Mouse (Mus musculus) CH12.LX (cell line): ENCODE results near the gene Styxl1. TPM values are rescaled to one million over a fixed set of nuclear protein-coding genes. Genes with fewer than 3 reads are reported as not detected.

Source experiments
- DNase-seq: peaks from one replicate; pipeline ENCODE4 v3.0.0-alpha.2; 2013; ENCODE audit errors: extremely low read depth
- H3K27ac ChIP-seq: 2 replicates; pipeline ENCODE4 v1.5.1; 2012; ENCODE audit warnings: low read depth, mild to moderate bottlenecking, control low read depth, moderate library complexity; ENCODE audit not compliant: insufficient read depth
- H3K27me3 ChIP-seq: replicated peaks from 2 replicates; pipeline ENCODE3; 2012; ENCODE audit warnings: inconsistent platforms
- H3K36me3 ChIP-seq, 2 experiments: replicated peaks in 1 of 2; 2 replicates each; pipeline versions ENCODE3 to v1.6.1; 2012; ENCODE audit warnings: inconsistent platforms in 1 of 2, low read length in 1 of 2, mild to moderate bottlenecking in 1 of 2, mixed read lengths in 1 of 2, moderate library complexity in 1 of 2; ENCODE audit not compliant: control insufficient read depth in 1 of 2, insufficient read depth in 1 of 2
- H3K4me1 ChIP-seq, 2 experiments: 2 replicates each; pipeline ENCODE4 v1.6.1; 2012; ENCODE audit warnings: inconsistent platforms in 1 of 2, moderate library complexity in 1 of 2; ENCODE audit not compliant: insufficient read depth in 2 of 2, control insufficient read depth in 1 of 2
- H3K4me2 ChIP-seq: 2 replicates; pipeline ENCODE4 v1.6.1; 2012; ENCODE audit warnings: low read depth, mild to moderate bottlenecking, control low read depth; ENCODE audit not compliant: poor library complexity, insufficient read depth, severe bottlenecking
- H3K4me3 ChIP-seq, 3 experiments: fragments of 150-350 bp in 1 of 3; sonication (generic) in 1 of 3; replicated peaks in 1 of 3; 2 replicates each; pipeline versions ENCODE3 to v1.5.1; 2011 to 2012; ENCODE audit warnings: low read depth in 2 of 3, low read length in 2 of 3, mild to moderate bottlenecking in 2 of 3, moderate library complexity in 2 of 3, control low read depth in 1 of 3, improper control_type of control experiment in 1 of 3, inconsistent platforms in 1 of 3, mixed read lengths in 1 of 3; ENCODE audit not compliant: poor library complexity in 1 of 3
- H3K79me2 ChIP-seq: replicated peaks from 2 replicates; pipeline ENCODE4 v1.6.1; 2012; ENCODE audit warnings: mild to moderate bottlenecking, moderate library complexity; ENCODE audit not compliant: control insufficient read depth, poor library complexity, insufficient read depth, severe bottlenecking; ENCODE audit errors: extremely low read depth
- H3K9ac ChIP-seq: 2 replicates; pipeline ENCODE4 v1.6.1; 2012; ENCODE audit warnings: low read depth, mild to moderate bottlenecking, control low read depth, moderate library complexity; ENCODE audit not compliant: insufficient read depth
- H3K9me3 ChIP-seq: replicated peaks from 2 replicates; pipeline ENCODE3; 2012; ENCODE audit warnings: low read length, inconsistent platforms, mixed read lengths
- BHLHE40 ChIP-seq: IDR thresholded peaks from 2 replicates; pipeline ENCODE4 v1.6.1; 2011; ENCODE audit warnings: mild to moderate bottlenecking, low read depth, low read length, improper control_type of control experiment
- CHD1 ChIP-seq: IDR thresholded peaks from 2 replicates; pipeline ENCODE4 v1.6.1; 2012; ENCODE audit warnings: low read depth, low read length, improper control_type of control experiment, inconsistent platforms
- CHD2 ChIP-seq: IDR thresholded peaks from 2 replicates; pipeline ENCODE4 v1.6.1; 2011; ENCODE audit warnings: low read length, improper control_type of control experiment
- CTCF ChIP-seq, 2 experiments: IDR thresholded peaks in 1 of 2; conservative IDR thresholded peaks in 1 of 2; 2 replicates each; pipeline ENCODE4 v1.5.1; 2011 to 2012; ENCODE audit warnings: low read depth in 2 of 2, low read length in 2 of 2, improper control_type of control experiment in 1 of 2, inconsistent platforms in 1 of 2, mild to moderate bottlenecking in 1 of 2, moderate library complexity in 1 of 2
- E2F4 ChIP-seq: IDR thresholded peaks from 2 replicates; pipeline ENCODE4 v1.6.1; 2011; ENCODE audit warnings: low read depth, low read length, improper control_type of control experiment; ENCODE audit not compliant: insufficient replicate concordance
- ELF1 ChIP-seq: IDR thresholded peaks from 2 replicates; pipeline ENCODE4 v1.6.1; 2014; ENCODE audit warnings: low read depth, mild to moderate bottlenecking, inconsistent platforms, low read length, improper control_type of control experiment
- EP300 ChIP-seq: IDR thresholded peaks from 2 replicates; pipeline ENCODE4 v1.6.1; 2011; ENCODE audit warnings: low read length, improper control_type of control experiment
- ETS1 ChIP-seq: conservative IDR thresholded peaks from 2 replicates; pipeline ENCODE4 v1.6.1; 2012; ENCODE audit warnings: low read depth, mild to moderate bottlenecking, inconsistent platforms, low read length, improper control_type of control experiment, moderate library complexity
- GABPA ChIP-seq: IDR thresholded peaks from 2 replicates; pipeline ENCODE4 v1.6.1; 2012; ENCODE audit warnings: low read depth, low read length, improper control_type of control experiment, inconsistent platforms; ENCODE audit not compliant: insufficient replicate concordance
- HCFC1 ChIP-seq: IDR thresholded peaks from 2 replicates; pipeline ENCODE4 v1.6.1; 2012; ENCODE audit warnings: low read depth, mild to moderate bottlenecking, inconsistent platforms, low read length, improper control_type of control experiment
- IRF4 ChIP-seq: IDR thresholded peaks from 2 replicates; pipeline ENCODE4 v1.6.1; 2014; ENCODE audit warnings: low read depth, mild to moderate bottlenecking, inconsistent platforms, low read length, improper control_type of control experiment
- JUN ChIP-seq: IDR thresholded peaks from 2 replicates; pipeline ENCODE4 v1.6.1; 2011; ENCODE audit warnings: low read depth, mild to moderate bottlenecking, low read length, improper control_type of control experiment, moderate library complexity; ENCODE audit not compliant: insufficient read depth
- JUND ChIP-seq: conservative IDR thresholded peaks from 2 replicates; pipeline ENCODE4 v1.6.1; 2011; ENCODE audit warnings: low read depth, low read length, improper control_type of control experiment
- KAT2A ChIP-seq: IDR thresholded peaks from 2 replicates; pipeline ENCODE4 v1.6.1; 2012; ENCODE audit warnings: low read length, improper control_type of control experiment, inconsistent platforms; ENCODE audit not compliant: insufficient replicate concordance
- MAFK ChIP-seq: IDR thresholded peaks from 2 replicates; pipeline ENCODE4 v1.6.1; 2011; ENCODE audit warnings: low read length, improper control_type of control experiment; ENCODE audit not compliant: insufficient replicate concordance
- MAX ChIP-seq: IDR thresholded peaks from 2 replicates; pipeline ENCODE4 v1.6.1; 2011; ENCODE audit warnings: low read length, improper control_type of control experiment
- MAZ ChIP-seq: IDR thresholded peaks from 2 replicates; pipeline ENCODE4 v1.6.1; 2012; ENCODE audit warnings: low read depth, mild to moderate bottlenecking, inconsistent platforms, low read length, improper control_type of control experiment, moderate library complexity
- MEF2A ChIP-seq: IDR thresholded peaks from 2 replicates; pipeline ENCODE4 v1.6.1; 2014; ENCODE audit warnings: low read depth, mild to moderate bottlenecking, inconsistent platforms, low read length, improper control_type of control experiment, borderline replicate concordance
- MXI1 ChIP-seq: IDR thresholded peaks from 2 replicates; pipeline ENCODE4 v1.6.1; 2011; ENCODE audit warnings: mild to moderate bottlenecking, low read depth, low read length, improper control_type of control experiment
- MYC ChIP-seq: IDR thresholded peaks from 2 replicates; pipeline ENCODE4 v1.6.1; 2011; ENCODE audit warnings: low read depth, mild to moderate bottlenecking, improper control_type of control experiment, low read length
- NELFE ChIP-seq: IDR thresholded peaks from 2 replicates; pipeline ENCODE4 v1.6.1; 2011; ENCODE audit warnings: low read depth, low read length, improper control_type of control experiment
- NRF1 ChIP-seq: IDR thresholded peaks from 2 replicates; pipeline ENCODE4 v1.6.1; 2014; ENCODE audit warnings: low read depth, mild to moderate bottlenecking, inconsistent platforms, low read length, improper control_type of control experiment, moderate library complexity
- PAX5 ChIP-seq: IDR thresholded peaks from 2 replicates; pipeline ENCODE4 v1.6.1; 2012; ENCODE audit warnings: low read length, inconsistent platforms, mixed read lengths
- POLR2A ChIP-seq: IDR thresholded peaks from 2 replicates; pipeline ENCODE4 v1.6.1; 2011; ENCODE audit warnings: low read depth, mild to moderate bottlenecking, improper control_type of control experiment, low read length
- POLR2AphosphoS2 ChIP-seq: IDR thresholded peaks from 2 replicates; pipeline ENCODE4 v1.6.1; 2011; ENCODE audit warnings: low read depth, low read length, improper control_type of control experiment
- RAD21 ChIP-seq: IDR thresholded peaks from 2 replicates; pipeline ENCODE4 v1.6.1; 2011; ENCODE audit warnings: low read depth, mild to moderate bottlenecking, low read length, improper control_type of control experiment, moderate library complexity
- RCOR1 ChIP-seq: conservative IDR thresholded peaks from 2 replicates; pipeline ENCODE4 v1.6.1; 2012; ENCODE audit warnings: low read depth, mild to moderate bottlenecking, inconsistent platforms, low read length, improper control_type of control experiment
- SIN3A ChIP-seq: IDR thresholded peaks from 2 replicates; pipeline ENCODE4 v1.6.1; 2012; ENCODE audit warnings: low read length, improper control_type of control experiment, inconsistent platforms
- SMC3 ChIP-seq: IDR thresholded peaks from 2 replicates; pipeline ENCODE4 v1.6.1; 2011; ENCODE audit warnings: low read depth, low read length, improper control_type of control experiment
- TBP ChIP-seq: conservative IDR thresholded peaks from 2 replicates; pipeline ENCODE4 v1.6.1; 2011; ENCODE audit warnings: low read depth, low read length, improper control_type of control experiment
- TCF12 ChIP-seq: IDR thresholded peaks from 2 replicates; pipeline ENCODE4 v1.6.1; 2014; ENCODE audit warnings: low read depth, mild to moderate bottlenecking, inconsistent platforms, low read length, improper control_type of control experiment
- UBTF ChIP-seq: IDR thresholded peaks from 2 replicates; pipeline ENCODE4 v1.6.1; 2012; ENCODE audit warnings: low read depth, mild to moderate bottlenecking, inconsistent platforms, low read length, improper control_type of control experiment, moderate library complexity
- USF1 ChIP-seq: IDR thresholded peaks from 2 replicates; pipeline ENCODE4 v1.6.1; 2014; ENCODE audit warnings: low read depth, mild to moderate bottlenecking, inconsistent platforms, low read length, improper control_type of control experiment
- USF2 ChIP-seq: conservative IDR thresholded peaks from 2 replicates; pipeline ENCODE4 v1.6.1; 2011; ENCODE audit warnings: low read depth, low read length, improper control_type of control experiment
- ZC3H11A ChIP-seq: IDR thresholded peaks from 2 replicates; pipeline ENCODE4 v1.6.1; 2012; ENCODE audit warnings: low read depth, mild to moderate bottlenecking, inconsistent platforms, low read length, improper control_type of control experiment
- ZKSCAN1 ChIP-seq: IDR thresholded peaks from 2 replicates; pipeline ENCODE4 v1.6.1; 2012; ENCODE audit warnings: low read depth, inconsistent platforms, low read length, improper control_type of control experiment, borderline replicate concordance
- ZMIZ1 ChIP-seq: IDR thresholded peaks from 2 replicates; pipeline ENCODE4 v1.6.1; 2012; ENCODE audit warnings: low read depth, mild to moderate bottlenecking, inconsistent platforms, low read length, improper control_type of control experiment
- ZNF384 ChIP-seq: IDR thresholded peaks from 2 replicates; pipeline ENCODE4 v1.6.1; 2012; ENCODE audit warnings: low read depth, low read length, improper control_type of control experiment, inconsistent platforms
- dilution Hi-C: fragments of 300-500 bp; cut with MboI; formaldehyde crosslinking; loops from 2 replicates; pipeline ENCODE4 v1.14.3; 2020; ENCODE audit warnings: low sequenced_read_pairs; ENCODE audit not compliant: extremely low pct_unique_long_range_greater_than_20kb, extremely low pct_ligation_motif_present
- in situ Hi-C: fragments of 300-500 bp; cut with MboI; formaldehyde crosslinking; loops from 3 replicates; pipeline ENCODE4 v1.14.3; 2019; ENCODE audit warnings: low sequenced_read_pairs, low pct_ligation_motif_present, low pct_unique_long_range_greater_than_20kb, mixed read lengths
- polyA plus RNA-seq: library from polyadenylated mRNA; unstranded; fragments of >175 nt; gene quantifications from 2 replicates; pipeline ENCODE4 v1.2.1, GENCODE M21; 2012; ENCODE audit warnings: low read depth; ENCODE audit not compliant: insufficient read length
- total RNA-seq, 2 experiments: library from RNA; depleted of rRNA; stranded (reverse); fragments of 300-350 nt in 1 of 2; fragments of >200 nt in 1 of 2; gene quantifications; 2 replicates each; pipeline ENCODE4 v1.2.3; 2012 to 2014

Styxl1 gene
- total and polyA plus RNA-seq, 3 experiments, result not detected

DNA sequence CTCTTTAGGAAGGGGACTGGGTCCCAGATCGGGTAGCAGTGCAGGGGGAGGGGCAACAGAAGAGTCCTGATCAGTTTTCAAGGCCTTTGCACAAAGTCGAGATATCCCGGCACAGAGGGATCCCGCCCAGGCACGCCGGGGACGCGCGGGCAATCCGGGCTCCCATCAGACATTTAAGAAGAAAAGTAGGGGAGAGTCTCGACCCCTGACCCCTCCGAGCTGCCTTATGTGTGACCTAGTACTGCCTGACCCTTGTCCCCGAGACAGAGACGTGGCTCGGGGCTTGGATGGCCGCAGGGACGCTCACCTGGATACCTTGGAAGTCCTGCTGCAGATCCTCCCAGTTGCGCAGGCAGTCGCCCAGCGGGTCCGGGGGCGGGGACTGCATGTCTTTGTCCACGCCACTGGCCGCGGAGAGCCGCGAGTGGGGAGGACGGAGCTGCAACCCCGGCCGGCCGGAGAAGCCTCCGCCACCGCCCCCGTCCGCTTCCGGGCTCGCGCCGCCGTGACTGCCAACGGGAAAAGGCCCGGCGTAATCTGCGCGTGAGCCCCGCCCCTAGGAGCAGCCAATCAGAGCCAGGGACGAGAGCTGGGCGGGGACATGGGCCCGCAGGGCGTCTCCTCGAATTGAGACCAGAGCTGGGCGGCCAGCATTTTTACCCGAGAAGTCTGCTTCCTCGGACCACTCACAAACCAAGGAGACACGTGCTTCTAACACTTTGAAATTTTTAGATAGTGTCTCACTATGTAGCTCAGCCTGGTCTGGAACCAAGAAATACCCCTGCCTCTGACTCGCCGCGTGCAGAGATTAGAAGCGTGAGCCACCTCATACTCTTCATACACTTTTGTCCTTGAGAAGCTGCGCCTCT, 34.2 kb downstream of the Styxl1 start, which contains the start of gene Tmem120a:
Tmem120a (minus strand) TSS at position 708 of the 869 bp plus-strand sequence.
- Histone ChIP-seq H3K4me3 (peak within 1 kb of the TSS; percentile 71 to 81 (median 79)), H3K79me2 (no peaks in the 10 kb centered on the region), H3K4me1 (peaks cover 4 to 13% of the 10 kb centered on the region in 2 experiments; a peak in 3 of 4 replicates), H3K9me3 (peaks cover 22% of the 10 kb centered on the region), H3K9ac (peak within 1 kb of the TSS; percentile 62), H3K27me3 (peaks cover 14% of the 10 kb centered on the region), H3K27ac (no peak within 1 kb of the TSS), H3K36me3 (peaks cover 4 to 20% of the 10 kb centered on the region in 2 experiments), H3K4me2 (peak within 1 kb of the TSS; percentile 86)
- TF ChIP-seq MYC, result 0 out of 2 replicates have a peak, but pooled peaks have one; percentile 40
- TF ChIP-seq CTCF (conservative IDR thresholded peaks at IDR 0.05 in 1 of 2, IDR thresholded peaks at IDR 0.05 in 1 of 2; ENCODE audit: low read depth in 2 of 2, low read length in 2 of 2), result no peak
- TF ChIP-seq EP300, result no peak
- peak; percentile 92 for TF ChIP-seq ELF1
- TF ChIP-seq POLR2AphosphoS2, result no peak
- no peak; the same call in 1 of the 2 replicates for TF ChIP-seq BHLHE40
- peak; percentile 77 for TF ChIP-seq POLR2A
- 0 out of 2 replicates have a peak, but pooled peaks have one; percentile 3 for TF ChIP-seq IRF4
- no peak for TF ChIP-seq MEF2A
- TF ChIP-seq HCFC1, result no peak; the same call in 1 of the 2 replicates
- TF ChIP-seq RAD21, result no peak
- TF ChIP-seq UBTF, result no peak; the same call in 1 of the 2 replicates
- TF ChIP-seq TBP, result 0 out of 2 replicates have a peak, but pooled peaks have one; percentile 51
- no peak for TF ChIP-seq ETS1
- no peak for TF ChIP-seq ZC3H11A
- TF ChIP-seq RCOR1, result no peak
- peak; percentile 64 for TF ChIP-seq SIN3A
- no peak for TF ChIP-seq SMC3
- no peak for TF ChIP-seq JUN
- TF ChIP-seq ZMIZ1, result peak; percentile 51; the same call in 1 of the 2 replicates
- TF ChIP-seq JUND, result no peak
- TF ChIP-seq USF1, result no peak
- TF ChIP-seq USF2, result no peak
- TF ChIP-seq CHD1, result no peak
- no peak for TF ChIP-seq ZNF384
- no peak for TF ChIP-seq KAT2A
- peak; percentile 77 for TF ChIP-seq MAX
- no peak for TF ChIP-seq E2F4
- peak; percentile 60 for TF ChIP-seq NELFE
- no peak for TF ChIP-seq MAFK
- TF ChIP-seq MAZ, result no peak
- TF ChIP-seq ZKSCAN1, result no peak
- peak; percentile 86 for TF ChIP-seq MXI1
- no peak for TF ChIP-seq GABPA
- TF ChIP-seq PAX5, result no peak
- no peak for TF ChIP-seq CHD2
- TF ChIP-seq NRF1, result peak; percentile 45; the same call in 1 of the 2 replicates
- TF ChIP-seq TCF12, result peak; percentile 49
- peak; percentile 84 for DNase-seq
- dilution Hi-C loops (no loop called here), in situ Hi-C loops (no loop called here)
